Mouse (Mus musculus) megakaryocyte, embryonic 14.5 days (primary cell): ENCODE measurements around the gene Taf3.

ENCODE experiments used
- FLI1 ChIP-seq: IDR thresholded peaks from 2 replicates; pipeline ENCODE4 v1.6.1; 2012; ENCODE audit warnings: low read length, inconsistent platforms, mixed read lengths
- GATA1 ChIP-seq: IDR thresholded peaks from 3 replicates; pipeline ENCODE4 v1.6.1; 2012; ENCODE audit warnings: mixed read lengths, low read length, inconsistent platforms, borderline replicate concordance

- TF ChIP-seq GATA1 (no peak), FLI1 (no peak)
Observed at GRCm38 (mm10) chr2:9893272-9893953, 155.0 kb downstream of the Taf3 start.
